Mouse (Mus musculus): ENCODE data around the gene As3mt.

Gene As3mt

GRCm38 (mm10) chr19:46707296-46708151 lies at the start of gene As3mt:
Gene As3mt (plus strand): TSS chr19:46707458.
- DNase-seq (ENCODE audit: extremely low read depth, insufficient read length, low spot score), result no peak

GRCm38 (mm10) chr19:46658348-46658747 lies 48.9 kb upstream of the As3mt start:
- DNase-seq (ENCODE audit: extremely low read depth, insufficient read length, low spot score), result no peak

- no peak for DNase-seq (ENCODE audit: extremely low read depth, insufficient read length, low spot score)
Observed at GRCm38 (mm10) chr19:46658851-46659250, 48.4 kb upstream of the As3mt start.

- DNase-seq (ENCODE audit: extremely low read depth, insufficient read length, low spot score), result no peak
Observed at GRCm38 (mm10) chr19:46661511-46661910, 45.7 kb upstream of the As3mt start.

GRCm38 (mm10) chr19:46662214-46662613 lies 45.0 kb upstream of the As3mt start:
- no peak for DNase-seq (ENCODE audit: extremely low read depth, insufficient read length, low spot score)

- DNase-seq (ENCODE audit: extremely low read depth, insufficient read length, low spot score), result no peak
Observed at GRCm38 (mm10) chr19:46662784-46663183, 44.5 kb upstream of the As3mt start.

GRCm38 (mm10) chr19:46665474-46665873 lies 41.8 kb upstream of the As3mt start:
- DNase-seq (ENCODE audit: extremely low read depth, insufficient read length, low spot score), result no peak

- DNase-seq (ENCODE audit: extremely low read depth, insufficient read length, low spot score), result no peak
Observed at GRCm38 (mm10) chr19:46667300-46667699, 40.0 kb upstream of the As3mt start.

GRCm38 (mm10) chr19:46668263-46668662 lies 39.0 kb upstream of the As3mt start:
- no peak for DNase-seq (ENCODE audit: extremely low read depth, insufficient read length, low spot score)

GRCm38 (mm10) chr19:46669802-46670201 lies 37.5 kb upstream of the As3mt start:
- DNase-seq (ENCODE audit: extremely low read depth, insufficient read length, low spot score), result no peak

- peak; percentile 30 for DNase-seq (ENCODE audit: extremely low read depth, insufficient read length, low spot score)
Observed at GRCm38 (mm10) chr19:46670691-46671090, 36.6 kb upstream of the As3mt start.

GRCm38 (mm10) chr19:46672766-46673418 lies 34.4 kb upstream of the As3mt start, which contains the start of gene Cyp17a1:
Gene Cyp17a1 (minus strand): TSS chr19:46673172.
- no peak for DNase-seq (ENCODE audit: extremely low read depth, insufficient read length, low spot score)

GRCm38 (mm10) chr19:46675641-46676040 lies 31.6 kb upstream of the As3mt start:
- no peak for DNase-seq (ENCODE audit: extremely low read depth, insufficient read length, low spot score)

- no peak for DNase-seq (ENCODE audit: extremely low read depth, insufficient read length, low spot score)
Observed at GRCm38 (mm10) chr19:46679720-46680383, 27.4 kb upstream of the As3mt start.

GRCm38 (mm10) chr19:46689460-46690372 lies 17.5 kb upstream of the As3mt start, which contains the start of gene Borcs7:
Gene Borcs7 (plus strand): TSS chr19:46689906.
- DNase-seq (ENCODE audit: extremely low read depth, insufficient read length, low spot score), result peak; percentile 90

GRCm38 (mm10) chr19:46690387-46690786 lies 16.9 kb upstream of the As3mt start:
- no peak for DNase-seq (ENCODE audit: extremely low read depth, insufficient read length, low spot score)

GRCm38 (mm10) chr19:46691078-46691477 lies 16.2 kb upstream of the As3mt start:
- DNase-seq (ENCODE audit: extremely low read depth, insufficient read length, low spot score), result no peak

GRCm38 (mm10) chr19:46693146-46693545 lies 14.1 kb upstream of the As3mt start:
- no peak for DNase-seq (ENCODE audit: extremely low read depth, insufficient read length, low spot score)

GRCm38 (mm10) chr19:46696482-46696881 lies 10.8 kb upstream of the As3mt start:
- no peak for DNase-seq (ENCODE audit: extremely low read depth, insufficient read length, low spot score)

GRCm38 (mm10) chr19:46696943-46697342 lies 10.3 kb upstream of the As3mt start:
- DNase-seq (ENCODE audit: extremely low read depth, insufficient read length, low spot score), result no peak
